Mouse (Mus musculus) MEL (cell line): Measurements from ENCODE around the gene Dzip1.

Experiments
- EP300 ChIP-seq, 2 experiments: IDR thresholded peaks; 2 replicates each; pipeline ENCODE4 v1.6.1; 2011; ENCODE audit warnings: improper control_type of control experiment in 2 of 2, low read length in 2 of 2, low read depth in 1 of 2, mild to moderate bottlenecking in 1 of 2
- TAL1 ChIP-seq: IDR thresholded peaks from 2 replicates; pipeline ENCODE4 v1.6.1; 2012; ENCODE audit warnings: mild to moderate bottlenecking, inconsistent platforms, low read length, moderate library complexity, mixed read lengths

GRCm38 (mm10) chr14:118944702-118945101 is 19.4 kb upstream of the Dzip1 start:
- no peak for TF ChIP-seq TAL1
- no peak for TF ChIP-seq EP300 (IDR thresholded peaks at IDR 0.05; ENCODE audit: low read depth in 1 of 2, low read length in 2 of 2)
